Mouse (Mus musculus) neural tube, embryonic 14.5 days (tissue): ENCODE results near the gene Clic6. TPM values are rescaled to one million over a fixed set of nuclear protein-coding genes. Genes with fewer than 3 reads are reported as not detected.
"Not testable (repeated sequence)": the region's sequence is repeated elsewhere in the genome, so short reads cannot be mapped to it uniquely, and the experiment has no call there.

Source experiments
- ATAC-seq: fragments of 200-750 bp; cut with Nextera tagmentation; 2 replicates; pipeline ENCODE4 v1.8.0; 2017; ENCODE audit warnings: low read depth, mild to moderate bottlenecking, moderate TSS enrichment, moderate library complexity
- H3K27ac ChIP-seq: fragments of 300-500 bp; sonication (generic); 2 replicates; pipeline ENCODE4 v1.5.1; 2014; ENCODE audit warnings: low read depth, mild to moderate bottlenecking, control low read depth, low read length, moderate library complexity, mixed read lengths
- H3K27me3 ChIP-seq: fragments of 300-500 bp; sonication (generic); 2 replicates; pipeline ENCODE4 v1.6.1; 2014; ENCODE audit warnings: low read length; ENCODE audit not compliant: control insufficient read depth, insufficient read depth
- H3K36me3 ChIP-seq: fragments of 300-500 bp; sonication (generic); 2 replicates; pipeline ENCODE4 v1.6.1; 2014; ENCODE audit warnings: low read length, mixed read lengths; ENCODE audit not compliant: control insufficient read depth, insufficient read depth
- H3K4me1 ChIP-seq: fragments of 300-500 bp; sonication (generic); 2 replicates; pipeline ENCODE4 v1.6.1; 2014; ENCODE audit warnings: low read length; ENCODE audit not compliant: control insufficient read depth, insufficient read depth
- H3K4me2 ChIP-seq: fragments of 300-500 bp; sonication (generic); 2 replicates; pipeline ENCODE4 v1.6.1; 2014; ENCODE audit warnings: mild to moderate bottlenecking, low read depth, low read length, control low read depth
- H3K4me3 ChIP-seq: fragments of 300-500 bp; sonication (generic); 2 replicates; pipeline ENCODE4 v1.5.1; 2014; ENCODE audit warnings: low read depth, low read length, control low read depth, mixed read lengths
- H3K9ac ChIP-seq: fragments of 300-500 bp; sonication (generic); replicated peaks from 2 replicates; pipeline ENCODE4 v1.6.1; 2014; ENCODE audit warnings: low read depth, mild to moderate bottlenecking, control low read depth, low read length, mixed read lengths
- H3K9me3 ChIP-seq: fragments of 300-500 bp; sonication (generic); 2 replicates; pipeline ENCODE4 v1.6.1; 2016; ENCODE audit warnings: low read length; ENCODE audit not compliant: control insufficient read depth
- WGBS: fragments of 180-500 bp; shearing (Covaris S2); extraction: QIAGEN DNeasy Blood & Tissue Kit; methylation state at CpG from one replicate; pipeline ENCODE4 v1.1.7; 2014; 5-methylcytosine and 5-hydroxymethylcytosine counted together
- polyA plus RNA-seq: library from polyadenylated mRNA; unstranded; fragments of >200 nt; fragmentation: Nextera tagmentation; extraction: Ambion mirVana; gene quantifications from 2 replicates; pipeline ENCODE4 v1.2.1, GENCODE M21; 2014

The Clic6 gene
- polyA plus RNA-seq, 1 experiment from 2014 or later: 0.24 TPM

DNA sequence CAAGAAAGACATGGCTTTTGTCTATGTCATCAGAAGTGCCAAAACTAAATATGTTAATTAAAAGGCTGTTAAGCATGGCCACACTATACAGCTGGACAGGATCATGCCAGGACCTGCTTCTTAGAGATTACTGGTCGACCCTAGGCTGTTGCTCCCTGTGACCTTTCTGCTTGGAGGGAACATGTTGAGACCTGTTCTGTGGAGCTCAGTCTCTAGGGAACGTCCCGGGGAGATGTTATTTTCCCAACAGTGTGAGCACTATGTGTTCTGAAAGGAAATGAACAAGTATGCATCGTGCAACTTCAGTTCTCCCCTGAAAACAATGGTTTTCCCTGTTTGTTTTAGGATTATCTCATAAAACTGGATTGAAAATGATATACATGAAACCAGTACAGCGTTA, 17.6 kb downstream of the Clic6 start:
- H3K27me3 ChIP-seq: peaks cover 22% of the 10 kb centered on the region
- H3K4me1 ChIP-seq: peaks cover 9% of the 10 kb centered on the region
- WGBS: 79% methylated on average over 5 of the region's 5 CpGs

GRCm38 (mm10) chr16:92507573-92507972, 22.0 kb downstream of the Clic6 start:
- Histone ChIP-seq H3K4me2 (no peak overlapping the region), H3K4me1 (no peaks in the 10 kb centered on the region), H3K27me3 (no peaks in the 10 kb centered on the region), H3K36me3 (no peaks in the 10 kb centered on the region), H3K9me3 (no peaks in the 10 kb centered on the region), H3K4me3 (no peak overlapping the region), H3K27ac (no peak overlapping the region), H3K9ac (no peak overlapping the region)
- 88% methylated on average over 4 of the region's 4 CpGs for WGBS
- ATAC-seq: no peak

More for the DNA sequence above, 17.6 kb downstream of the Clic6 start:
- Histone ChIP-seq H3K4me3 (no peak overlapping the region), H3K27ac (no peak overlapping the region), H3K36me3 (no peaks in the 10 kb centered on the region), H3K4me2 (no peak overlapping the region), H3K9ac (no peak overlapping the region), H3K9me3 (no peaks in the 10 kb centered on the region)
- no peak for ATAC-seq

- Histone ChIP-seq H3K9ac (no peak overlapping the region), H3K4me2 (no peak overlapping the region), H3K4me1 (no peaks in the 10 kb centered on the region), H3K4me3 (no peak overlapping the region), H3K9me3 (no peaks in the 10 kb centered on the region), H3K27ac (no peak overlapping the region), H3K36me3 (no peaks in the 10 kb centered on the region), H3K27me3 (no peaks in the 10 kb centered on the region)
- 80% methylated on average over 13 of the region's 13 CpGs for WGBS
- ATAC-seq: no peak
Measured at GRCm38 (mm10) chr16:92510835-92511772, 25.6 kb downstream of the Clic6 start.

DNA sequence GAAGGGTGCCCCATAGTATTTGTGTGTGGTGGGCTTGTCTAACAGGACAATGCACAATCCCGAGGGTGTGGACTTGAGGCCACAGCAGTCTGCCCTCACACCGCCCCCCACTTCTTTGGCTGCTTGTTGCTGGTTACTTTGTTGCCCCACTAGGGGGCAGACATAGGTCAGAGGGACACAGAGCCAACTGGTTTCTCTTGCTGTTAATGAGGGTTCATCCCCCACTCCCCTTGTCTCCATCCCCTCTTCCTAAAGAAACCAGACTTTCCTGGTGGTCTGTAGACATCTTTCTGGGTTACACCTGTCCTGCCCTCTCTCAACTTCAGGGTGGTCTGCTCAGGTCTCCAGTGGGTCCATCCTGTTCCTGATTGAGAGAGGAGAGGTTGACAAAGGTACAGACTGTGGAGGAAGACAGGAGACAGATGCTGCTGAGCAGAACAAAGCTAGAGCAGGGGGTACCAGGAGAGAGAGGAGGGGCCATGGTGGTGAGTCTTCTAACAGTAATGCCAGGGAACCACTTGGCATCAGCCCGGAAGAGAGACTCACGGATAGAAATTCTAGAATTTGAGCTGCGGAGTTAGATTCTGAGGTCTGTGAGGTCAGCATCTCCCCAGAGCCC, 26.3 kb downstream of the Clic6 start:
- Histone ChIP-seq H3K4me2 (no peak overlapping the region), H3K4me1 (no peaks in the 10 kb centered on the region), H3K36me3 (no peaks in the 10 kb centered on the region), H3K27me3 (no peaks in the 10 kb centered on the region), H3K4me3 (no peak overlapping the region), H3K9ac (no peak overlapping the region), H3K27ac (no peak overlapping the region), H3K9me3 (no peaks in the 10 kb centered on the region)
- 61% methylated on average over 5 of the region's 5 CpGs for WGBS
- ATAC-seq: no peak

DNA sequence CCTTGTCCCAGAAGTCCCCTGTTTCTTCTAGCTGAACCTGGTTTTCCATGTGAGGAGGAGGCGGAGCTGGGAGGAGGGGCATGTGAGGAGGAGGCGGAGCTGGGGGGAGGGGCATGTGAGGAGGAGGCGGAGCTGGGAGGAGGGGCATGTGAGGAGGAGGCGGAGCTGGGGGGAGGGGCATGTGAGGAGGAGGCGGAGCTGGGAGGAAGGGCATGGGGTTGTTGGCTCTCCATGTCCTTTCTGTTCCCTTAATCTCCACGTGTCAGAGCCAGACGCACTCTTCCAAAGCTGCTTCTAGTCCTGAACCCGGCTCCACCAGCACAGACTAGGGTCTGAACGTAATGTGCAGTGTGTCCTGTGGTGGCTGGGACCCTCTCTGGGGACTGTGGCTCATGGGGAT, 29.4 kb downstream of the Clic6 start:
- H3K4me1 ChIP-seq, H3K27ac ChIP-seq, H3K36me3 ChIP-seq, H3K9ac ChIP-seq, H3K4me2 ChIP-seq, H3K4me3 ChIP-seq, H3K27me3 ChIP-seq, ATAC-seq, H3K9me3 ChIP-seq: not testable (repeated sequence)
- 72% methylated on average over 7 of the region's 9 CpGs for WGBS

DNA sequence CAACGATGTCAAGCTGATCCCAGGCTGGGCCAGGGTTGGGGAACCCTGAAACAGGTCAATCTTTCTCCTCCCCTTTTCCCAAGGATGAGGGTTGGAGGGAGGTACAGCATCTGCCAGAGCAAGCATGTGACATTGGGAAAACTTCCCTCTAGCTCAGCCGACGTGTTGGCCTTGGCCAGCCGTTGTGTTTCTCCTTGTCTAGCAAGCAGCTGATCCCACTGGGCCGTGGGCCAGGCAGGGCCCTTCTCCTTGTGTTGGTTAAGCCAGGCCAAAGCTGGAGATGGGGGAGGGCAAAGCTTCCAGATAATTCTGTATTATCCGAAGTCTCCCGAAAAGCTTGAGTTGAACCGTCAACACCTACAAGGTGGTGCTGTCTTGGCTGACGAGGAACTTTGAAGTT, 30.6 kb downstream of the Clic6 start:
- 90% methylated on average over 9 of the region's 9 CpGs for WGBS
- Histone ChIP-seq H3K9ac (no peak overlapping the region), H3K27ac (no peak overlapping the region), H3K4me2 (no peak overlapping the region), H3K4me3 (no peak overlapping the region), H3K4me1 (no peaks in the 10 kb centered on the region), H3K36me3 (no peaks in the 10 kb centered on the region), H3K27me3 (no peaks in the 10 kb centered on the region), H3K9me3 (no peaks in the 10 kb centered on the region)
- ATAC-seq: no peak

GRCm38 (mm10) chr16:92518718-92519117, 33.2 kb downstream of the Clic6 start:
- H3K9me3 ChIP-seq: no peaks in the 10 kb centered on the region
- H3K4me2 ChIP-seq: no peak overlapping the region
- H3K27me3 ChIP-seq: no peaks in the 10 kb centered on the region
- H3K4me3 ChIP-seq: no peak overlapping the region
- WGBS: 53% methylated on average over 4 of the region's 4 CpGs
- no peaks in the 10 kb centered on the region for H3K4me1 ChIP-seq
- no peaks in the 10 kb centered on the region for H3K36me3 ChIP-seq
- no peak for ATAC-seq
- no peak overlapping the region for H3K27ac ChIP-seq
- H3K9ac ChIP-seq: no peak overlapping the region

GRCm38 (mm10) chr16:92519820-92520492, 34.4 kb downstream of the Clic6 start:
- no peak overlapping the region for H3K9ac ChIP-seq
- no peak overlapping the region for H3K4me3 ChIP-seq
- no peaks in the 10 kb centered on the region for H3K27me3 ChIP-seq
- H3K4me1 ChIP-seq: no peaks in the 10 kb centered on the region
- WGBS: 58% methylated on average over 13 of the region's 13 CpGs
- no peaks in the 10 kb centered on the region for H3K9me3 ChIP-seq
- no peaks in the 10 kb centered on the region for H3K36me3 ChIP-seq
- H3K4me2 ChIP-seq: no peak overlapping the region
- no peak for ATAC-seq
- H3K27ac ChIP-seq: no peak overlapping the region

GRCm38 (mm10) chr16:92523351-92523750, 37.8 kb downstream of the Clic6 start:
- no peak for ATAC-seq
- Histone ChIP-seq H3K27ac (no peak overlapping the region), H3K4me3 (no peak overlapping the region), H3K4me1 (no peaks in the 10 kb centered on the region), H3K9ac (no peak overlapping the region), H3K27me3 (no peaks in the 10 kb centered on the region), H3K36me3 (no peaks in the 10 kb centered on the region), H3K9me3 (no peaks in the 10 kb centered on the region), H3K4me2 (no peak overlapping the region)
- 78% methylated on average over 8 of the region's 8 CpGs for WGBS
